Mouse (Mus musculus) stomach, postnatal 0 days (tissue): ENCODE results near the gene Zswim3.

Source experiments
- CTCF ChIP-seq: IDR thresholded peaks from 2 replicates; pipeline ENCODE4 v1.5.1; 2016; ENCODE audit warnings: antibody characterized with exemption, low read depth, mild to moderate bottlenecking, moderate library complexity
- EP300 ChIP-seq: optimal IDR thresholded peaks from 2 replicates; pipeline ENCODE3; 2016; ENCODE audit warnings: antibody characterized with exemption

DNA sequence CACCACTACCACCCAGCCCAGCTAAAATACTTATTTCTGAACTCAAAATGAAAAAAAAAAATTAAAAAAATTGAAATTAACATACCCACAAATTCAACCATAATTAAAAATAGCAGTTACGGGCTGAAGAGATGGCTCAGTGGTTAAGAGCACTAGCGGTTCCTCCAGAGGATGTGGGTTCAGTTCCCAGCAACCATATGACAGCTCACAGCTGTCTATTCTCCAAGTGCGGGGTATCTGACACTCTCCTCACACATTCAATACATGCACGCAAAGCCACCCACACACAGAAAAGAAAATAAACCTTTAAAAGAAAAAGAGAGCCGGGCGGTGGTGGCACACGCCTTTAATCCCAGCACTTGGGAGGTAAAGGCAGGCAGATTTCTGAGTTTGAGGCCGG lies 45.2 kb downstream of the Zswim3 start:
- TF ChIP-seq EP300 (no peak), CTCF (no peak)
